Mouse (Mus musculus): Measurements from ENCODE around the gene Tgfa.

DNA sequence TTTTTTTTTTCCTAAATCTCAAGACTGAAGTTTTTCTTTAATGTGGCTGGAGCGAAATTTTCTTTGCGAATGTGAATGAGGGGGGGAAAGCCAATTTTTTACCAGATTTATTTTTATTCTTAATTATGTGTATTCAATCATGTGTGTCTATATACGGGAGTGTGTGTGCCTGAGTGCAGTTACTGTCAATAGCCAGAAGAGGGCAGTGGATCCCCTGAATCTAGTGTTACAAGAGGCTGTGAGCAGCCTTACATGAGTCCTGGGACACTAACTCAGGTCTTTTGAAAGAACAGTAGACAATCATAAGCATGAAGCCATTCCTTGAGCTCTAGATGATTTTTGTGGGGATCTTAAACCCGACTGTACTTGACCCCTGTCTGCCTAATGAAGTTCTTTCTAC lies 80.7 kb downstream of the Tgfa start:
- peak; percentile 35; the same call in 1 of the 2 replicates for TF ChIP-seq CTCF (IDR thresholded peaks at IDR 0.05; ENCODE audit: low read depth)
- TF ChIP-seq EP300 (IDR thresholded peaks at IDR 0.05; ENCODE audit: low read depth), result no peak
